Mouse (Mus musculus): ENCODE data around the gene Slc7a8. TPM values are rescaled to one million over a fixed set of nuclear protein-coding genes. Genes with fewer than 3 reads are reported as not detected.

Slc7a8 gene
- polyA plus RNA-seq, 1 experiment from 2014 or later: 3.1 TPM

- WGBS: 78% methylated on average over 13 of the region's 13 CpGs
- DNase-seq (ENCODE audit: low spot score) (no peak), ATAC-seq (ENCODE audit: low FRiP score, low TSS enrichment) (no peak)
- H3K9ac ChIP-seq (ENCODE audit: low read length): no peak overlapping the region
- H3K9me3 ChIP-seq (ENCODE audit: control insufficient read depth, low read length): no peaks in the 10 kb centered on the region
- H3K36me3 ChIP-seq (ENCODE audit: control insufficient read depth, insufficient read depth, low read length): no peaks in the 10 kb centered on the region
- no peaks in the 10 kb centered on the region for H3K4me1 ChIP-seq (replicated peaks; ENCODE audit: control insufficient read depth, insufficient read depth)
- no peak overlapping the region for H3K4me2 ChIP-seq (replicated peaks; ENCODE audit: low read depth)
- H3K27me3 ChIP-seq (ENCODE audit: control insufficient read depth, insufficient read depth, low read length): no peaks in the 10 kb centered on the region
- TF ChIP-seq CTCF (IDR thresholded peaks at IDR 0.05; ENCODE audit: low read depth) (no peak), EP300 (optimal IDR thresholded peaks at IDR 0.05) (no peak)
- no peak overlapping the region for H3K4me3 ChIP-seq (ENCODE audit: low read depth, low read length)
- H3K27ac ChIP-seq (replicated peaks): no peak overlapping the region
Measured at GRCm38 (mm10) chr14:54728823-54729653, 52.7 kb downstream of the Slc7a8 start.

GRCm38 (mm10) chr14:54727565-54727964 lies 54.2 kb downstream of the Slc7a8 start:
- 60% methylated on average over 5 of the region's 5 CpGs for WGBS
- H3K4me2 ChIP-seq (replicated peaks; ENCODE audit: low read depth): no peak overlapping the region
- H3K27me3 ChIP-seq (ENCODE audit: control insufficient read depth, insufficient read depth, low read length): no peaks in the 10 kb centered on the region
- H3K4me1 ChIP-seq (replicated peaks; ENCODE audit: control insufficient read depth, insufficient read depth): no peaks in the 10 kb centered on the region
- TF ChIP-seq CTCF (IDR thresholded peaks at IDR 0.05; ENCODE audit: low read depth) (no peak), EP300 (optimal IDR thresholded peaks at IDR 0.05) (no peak)
- H3K4me3 ChIP-seq (ENCODE audit: low read depth, low read length): no peak overlapping the region
- no peak overlapping the region for H3K27ac ChIP-seq (replicated peaks)
- no peak for ATAC-seq (ENCODE audit: low FRiP score, low TSS enrichment)
- no peaks in the 10 kb centered on the region for H3K36me3 ChIP-seq (ENCODE audit: control insufficient read depth, insufficient read depth, low read length)
- H3K9ac ChIP-seq (ENCODE audit: low read length): no peak overlapping the region
- DNase-seq (ENCODE audit: low spot score): no peak
- no peaks in the 10 kb centered on the region for H3K9me3 ChIP-seq (ENCODE audit: control insufficient read depth, low read length)

- ATAC-seq (ENCODE audit: low FRiP score, low TSS enrichment) (no peak), DNase-seq (ENCODE audit: low spot score) (no peak)
- Histone ChIP-seq H3K9me3 (ENCODE audit: control insufficient read depth, low read length) (no peaks in the 10 kb centered on the region), H3K36me3 (ENCODE audit: control insufficient read depth, insufficient read depth, low read length) (no peaks in the 10 kb centered on the region), H3K27ac (replicated peaks) (no peak overlapping the region), H3K4me1 (replicated peaks; ENCODE audit: control insufficient read depth, insufficient read depth) (no peaks in the 10 kb centered on the region), H3K27me3 (ENCODE audit: control insufficient read depth, insufficient read depth, low read length) (no peaks in the 10 kb centered on the region), H3K9ac (ENCODE audit: low read length) (no peak overlapping the region), H3K4me2 (replicated peaks; ENCODE audit: low read depth) (no peak overlapping the region), H3K4me3 (ENCODE audit: low read depth, low read length) (no peak overlapping the region)
- 77% methylated on average over 6 of the region's 6 CpGs for WGBS
- no peak for TF ChIP-seq EP300 (optimal IDR thresholded peaks at IDR 0.05)
Measured at GRCm38 (mm10) chr14:54724049-54724448, 57.7 kb downstream of the Slc7a8 start.

- Histone ChIP-seq H3K36me3 (ENCODE audit: control insufficient read depth, insufficient read depth, low read length) (no peaks in the 10 kb centered on the region), H3K4me1 (replicated peaks; ENCODE audit: control insufficient read depth, insufficient read depth) (no peaks in the 10 kb centered on the region), H3K4me2 (replicated peaks; ENCODE audit: low read depth) (no peak overlapping the region), H3K9ac (ENCODE audit: low read length) (no peak overlapping the region), H3K4me3 (ENCODE audit: low read depth, low read length) (no peak overlapping the region), H3K27ac (replicated peaks) (no peak overlapping the region), H3K9me3 (ENCODE audit: control insufficient read depth, low read length) (no peaks in the 10 kb centered on the region), H3K27me3 (ENCODE audit: control insufficient read depth, insufficient read depth, low read length) (no peaks in the 10 kb centered on the region)
- DNase-seq (ENCODE audit: low spot score) (no peak), ATAC-seq (ENCODE audit: low FRiP score, low TSS enrichment) (no peak)
- TF ChIP-seq EP300 (optimal IDR thresholded peaks at IDR 0.05): no peak
- no peak for TF ChIP-seq CTCF (IDR thresholded peaks at IDR 0.05; ENCODE audit: low read depth)
- 81% methylated on average over 10 of the region's 10 CpGs for WGBS
Measured at GRCm38 (mm10) chr14:54721711-54722110, 60.0 kb downstream of the Slc7a8 start.

GRCm38 (mm10) chr14:54720654-54721350 lies 60.9 kb downstream of the Slc7a8 start:
- no peaks in the 10 kb centered on the region for H3K4me1 ChIP-seq (replicated peaks; ENCODE audit: control insufficient read depth, insufficient read depth)
- no peak overlapping the region for H3K4me2 ChIP-seq (replicated peaks; ENCODE audit: low read depth)
- H3K27ac ChIP-seq (replicated peaks): no peak overlapping the region
- 86% methylated on average over 7 of the region's 7 CpGs for WGBS
- no peaks in the 10 kb centered on the region for H3K36me3 ChIP-seq (ENCODE audit: control insufficient read depth, insufficient read depth, low read length)
- no peak overlapping the region for H3K9ac ChIP-seq (ENCODE audit: low read length)
- no peak for ATAC-seq (ENCODE audit: low FRiP score, low TSS enrichment)
- no peaks in the 10 kb centered on the region for H3K27me3 ChIP-seq (ENCODE audit: control insufficient read depth, insufficient read depth, low read length)
- no peak overlapping the region for H3K4me3 ChIP-seq (ENCODE audit: low read depth, low read length)
- TF ChIP-seq CTCF (IDR thresholded peaks at IDR 0.05; ENCODE audit: low read depth) (no peak), EP300 (optimal IDR thresholded peaks at IDR 0.05) (no peak)
- DNase-seq (ENCODE audit: low spot score): no peak
- no peaks in the 10 kb centered on the region for H3K9me3 ChIP-seq (ENCODE audit: control insufficient read depth, low read length)

- Histone ChIP-seq H3K4me2 (replicated peaks; ENCODE audit: low read depth) (no peak overlapping the region), H3K4me3 (ENCODE audit: low read depth, low read length) (no peak overlapping the region), H3K9ac (ENCODE audit: low read length) (no peak overlapping the region), H3K9me3 (ENCODE audit: control insufficient read depth, low read length) (no peaks in the 10 kb centered on the region), H3K27ac (replicated peaks) (no peak overlapping the region), H3K36me3 (ENCODE audit: control insufficient read depth, insufficient read depth, low read length) (no peaks in the 10 kb centered on the region), H3K4me1 (replicated peaks; ENCODE audit: control insufficient read depth, insufficient read depth) (no peaks in the 10 kb centered on the region), H3K27me3 (ENCODE audit: control insufficient read depth, insufficient read depth, low read length) (no peaks in the 10 kb centered on the region)
- no peak for TF ChIP-seq CTCF (IDR thresholded peaks at IDR 0.05; ENCODE audit: low read depth)
- TF ChIP-seq EP300 (optimal IDR thresholded peaks at IDR 0.05): no peak
- DNase-seq (ENCODE audit: low spot score) (no peak), ATAC-seq (ENCODE audit: low FRiP score, low TSS enrichment) (no peak)
- WGBS: 94% methylated on average over 11 of the region's 11 CpGs
Measured at GRCm38 (mm10) chr14:54720041-54720440, 61.7 kb downstream of the Slc7a8 start.
